Mouse (Mus musculus) kidney, postnatal 36 days (tissue): ENCODE data around the gene Map4k3.
"Not testable (repeated sequence)": the region's sequence is repeated elsewhere in the genome, so short reads cannot be mapped to it uniquely, and the experiment has no call there.

Experiments
- DNase-seq, 2 experiments: peaks; one replicate each; pipeline ENCODE4 v3.0.0; 2021 to 2022; ENCODE audit warnings: mixed read lengths in 2 of 2

The Map4k3 gene

GRCm38 (mm10) chr17:80728062-80728858 lies at the start of gene Map4k3:
TSS of gene Map4k3 (minus strand) at chr17:80728485.
- peak; percentile 94 to 97 for DNase-seq

GRCm38 (mm10) chr17:80777581-80777980 lies 49.3 kb upstream of the Map4k3 start:
- DNase-seq, result no peak

GRCm38 (mm10) chr17:80775178-80775788 lies 47.0 kb upstream of the Map4k3 start:
- DNase-seq, result no peak

- no peak for DNase-seq
Measured at GRCm38 (mm10) chr17:80772545-80773453, 44.5 kb upstream of the Map4k3 start.

- no peak for DNase-seq
Measured at GRCm38 (mm10) chr17:80770065-80770464, 41.8 kb upstream of the Map4k3 start.

GRCm38 (mm10) chr17:80765204-80765603 lies 36.9 kb upstream of the Map4k3 start:
- DNase-seq, result no peak

- DNase-seq, result no peak
Measured at GRCm38 (mm10) chr17:80763065-80763681, 34.9 kb upstream of the Map4k3 start.

GRCm38 (mm10) chr17:80762391-80763040 lies 34.2 kb upstream of the Map4k3 start:
- DNase-seq, result no peak

- not testable (repeated sequence) for DNase-seq
Measured at GRCm38 (mm10) chr17:80761191-80761590, 32.9 kb upstream of the Map4k3 start.

- DNase-seq, result peak in 1 of 2 experiments; percentile 35
Measured at GRCm38 (mm10) chr17:80760344-80761145, 32.3 kb upstream of the Map4k3 start.

- DNase-seq, result peak; percentile 37 to 62
Measured at GRCm38 (mm10) chr17:80756043-80756442, 27.8 kb upstream of the Map4k3 start.

- DNase-seq, result no peak
Measured at GRCm38 (mm10) chr17:80755076-80755871, 27.0 kb upstream of the Map4k3 start.

GRCm38 (mm10) chr17:80754589-80754988 lies 26.3 kb upstream of the Map4k3 start:
- no peak for DNase-seq

- no peak for DNase-seq
Measured at GRCm38 (mm10) chr17:80752466-80752865, 24.2 kb upstream of the Map4k3 start.

GRCm38 (mm10) chr17:80739421-80739820 lies 11.1 kb upstream of the Map4k3 start:
- no peak for DNase-seq

- no peak for DNase-seq
Measured at GRCm38 (mm10) chr17:80734700-80735099, 6.4 kb upstream of the Map4k3 start.

GRCm38 (mm10) chr17:80733121-80733800 lies 5.0 kb upstream of the Map4k3 start:
- peak in 1 of 2 experiments; percentile 66 for DNase-seq

GRCm38 (mm10) chr17:80732256-80732655 lies 4.0 kb upstream of the Map4k3 start:
- DNase-seq, result peak; percentile 41 to 42

- not testable (repeated sequence) for DNase-seq
Measured at GRCm38 (mm10) chr17:80730283-80730682, 2.0 kb upstream of the Map4k3 start.

GRCm38 (mm10) chr17:80729825-80730224 lies 1.5 kb upstream of the Map4k3 start:
- DNase-seq, result no peak
